Mouse (Mus musculus) B cell, adult 62 days (primary cell): ENCODE data around the gene Rbmy. TPM values are rescaled to one million over a fixed set of nuclear protein-coding genes. Genes with fewer than 3 reads are reported as not detected.

Source experiments
- total RNA-seq: library from RNA; stranded (reverse); gene quantifications from 4 replicates; pipeline ENCODE4 v1.2.4, GENCODE M21; 2023

The Rbmy gene
- total RNA-seq, result not detected in 4 replicates

DNA sequence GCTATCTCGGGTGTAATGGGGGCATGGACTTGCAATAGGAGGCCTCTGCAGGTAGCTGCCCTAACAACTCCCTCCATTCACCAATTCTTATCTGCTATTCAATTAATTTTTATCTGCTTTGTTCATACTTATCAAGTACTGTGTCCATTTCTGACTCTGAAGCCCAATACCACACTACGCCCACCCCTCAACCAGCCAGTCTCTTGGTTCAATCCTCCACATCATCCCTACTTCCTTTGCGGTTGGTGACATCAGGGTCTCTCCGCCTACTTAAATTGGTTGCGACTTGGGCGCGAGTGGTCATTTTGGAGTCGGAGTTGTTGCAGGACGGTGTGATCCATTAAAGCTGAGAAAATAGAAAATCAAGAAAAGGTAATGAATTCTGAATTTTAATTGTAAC lies at the start of gene Rbmy, which contains the start of gene Gm10256:
Gene Rbmy, plus strand, starts transcription at position 301 of the 400 bp plus-strand sequence.
Gene Gm10256, plus strand, starts transcription at position 320 of the 400 bp plus-strand sequence.

DNA sequence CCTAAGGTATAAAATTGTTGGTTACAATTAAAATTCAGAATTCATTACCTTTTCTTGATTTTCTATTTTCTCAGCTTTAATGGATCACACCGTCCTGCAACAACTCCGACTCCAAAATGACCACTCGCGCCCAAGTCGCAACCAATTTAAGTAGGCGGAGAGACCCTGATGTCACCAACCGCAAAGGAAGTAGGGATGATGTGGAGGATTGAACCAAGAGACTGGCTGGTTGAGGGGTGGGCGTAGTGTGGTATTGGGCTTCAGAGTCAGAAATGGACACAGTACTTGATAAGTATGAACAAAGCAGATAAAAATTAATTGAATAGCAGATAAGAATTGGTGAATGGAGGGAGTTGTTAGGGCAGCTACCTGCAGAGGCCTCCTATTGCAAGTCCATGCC lies 34.4 kb upstream of the Rbmy start, which contains the start of gene Gm4064:
Gene Gm4064, minus strand, starts transcription at position 101 of the 400 bp plus-strand sequence.

Other genes starting within 250 kb of the Rbmy start
- not detected in 4 replicates for gene H2al2c, start 231.6 kb upstream of the Rbmy start, total RNA-seq
- not detected in 4 replicates for gene Sry, start 167.0 kb upstream of the Rbmy start, total RNA-seq
- gene H2al2b, start 110.0 kb upstream of the Rbmy start, total RNA-seq, result not detected in 4 replicates
- not detected in 4 replicates for gene Gm4064, start 34.5 kb upstream of the Rbmy start, total RNA-seq
- not detected in 4 replicates for gene Gm10256, start within 50 bp of the Rbmy start, total RNA-seq
- not detected in 4 replicates for gene Gm10352, start 70.3 kb downstream of the Rbmy start, total RNA-seq
- gene Gm29289, start 101.9 kb downstream of the Rbmy start, total RNA-seq, result not detected in 4 replicates